Mouse (Mus musculus) liver (tissue): ENCODE measurements around the gene Tut1.

Experiments used
- DNase-seq: peaks from one replicate; pipeline ENCODE4 v3.0.0-alpha.2; 2020; ENCODE audit warnings: mixed read lengths

Tut1 gene

GRCm38 (mm10) chr19:8953135-8954039 is at the start of gene Tut1:
Tut1 (plus strand) TSS chr19:8953847.
- peak; percentile 87 for DNase-seq

GRCm38 (mm10) chr19:8908531-8908930 is 45.1 kb upstream of the Tut1 start:
- no peak for DNase-seq

GRCm38 (mm10) chr19:8911810-8912209 is 41.8 kb upstream of the Tut1 start:
- DNase-seq = no peak

GRCm38 (mm10) chr19:8914212-8914611 is 39.4 kb upstream of the Tut1 start:
- no peak for DNase-seq

- DNase-seq = no peak
These were observed 34.6 kb upstream of the Tut1 start for GRCm38 (mm10) chr19:8919000-8919399.

GRCm38 (mm10) chr19:8919684-8920072 is 34.0 kb upstream of the Tut1 start:
- no peak for DNase-seq

- peak; percentile 94 for DNase-seq
These were observed 33.4 kb upstream of the Tut1 start, which contains the start of gene B3gat3 for GRCm38 (mm10) chr19:8920073-8920736. B3gat3 (plus strand) TSS chr19:8920374.

- peak; percentile 70 for DNase-seq
These were observed 32.8 kb upstream of the Tut1 start for GRCm38 (mm10) chr19:8920836-8921291.

GRCm38 (mm10) chr19:8921741-8922140 is 31.9 kb upstream of the Tut1 start:
- no peak for DNase-seq

- peak; percentile 32 for DNase-seq
These were observed 26.9 kb upstream of the Tut1 start for GRCm38 (mm10) chr19:8926766-8927165.

GRCm38 (mm10) chr19:8927891-8928525 is 25.6 kb upstream of the Tut1 start:
- DNase-seq = peak; percentile 48

GRCm38 (mm10) chr19:8928689-8929223 is 24.9 kb upstream of the Tut1 start:
- no peak for DNase-seq

- DNase-seq = peak; percentile 89
These were observed 24.2 kb upstream of the Tut1 start, which contains the start of the genes Rom1 and Eml3 for GRCm38 (mm10) chr19:8929224-8930088. Rom1 (minus strand) TSS chr19:8929356. Eml3 (plus strand) TSS chr19:8929552.

- DNase-seq = no peak
These were observed 23.5 kb upstream of the Tut1 start for GRCm38 (mm10) chr19:8930117-8930516.

GRCm38 (mm10) chr19:8930771-8931170 is 22.9 kb upstream of the Tut1 start:
- DNase-seq = no peak

- DNase-seq = no peak
These were observed 16.9 kb upstream of the Tut1 start for GRCm38 (mm10) chr19:8936736-8937135.

GRCm38 (mm10) chr19:8940526-8941133 is 13.0 kb upstream of the Tut1 start:
- no peak for DNase-seq

- no peak for DNase-seq
These were observed 12.5 kb upstream of the Tut1 start for GRCm38 (mm10) chr19:8941136-8941514.

GRCm38 (mm10) chr19:8941515-8942217 is 12.0 kb upstream of the Tut1 start, which contains the start of gene Mta2:
Mta2 (plus strand) TSS chr19:8941875.
- peak; percentile 97 for DNase-seq

- DNase-seq = peak; percentile 63
These were observed 11.2 kb upstream of the Tut1 start for GRCm38 (mm10) chr19:8942276-8942964.
